Mouse (Mus musculus) testis, postnatal 14 days (tissue): ENCODE data around the gene Slc19a1.

ENCODE experiments used
- DNase-seq: peaks from one replicate; pipeline ENCODE4 v3.0.0; 2021; ENCODE audit warnings: low spot score

Gene Slc19a1

DNA sequence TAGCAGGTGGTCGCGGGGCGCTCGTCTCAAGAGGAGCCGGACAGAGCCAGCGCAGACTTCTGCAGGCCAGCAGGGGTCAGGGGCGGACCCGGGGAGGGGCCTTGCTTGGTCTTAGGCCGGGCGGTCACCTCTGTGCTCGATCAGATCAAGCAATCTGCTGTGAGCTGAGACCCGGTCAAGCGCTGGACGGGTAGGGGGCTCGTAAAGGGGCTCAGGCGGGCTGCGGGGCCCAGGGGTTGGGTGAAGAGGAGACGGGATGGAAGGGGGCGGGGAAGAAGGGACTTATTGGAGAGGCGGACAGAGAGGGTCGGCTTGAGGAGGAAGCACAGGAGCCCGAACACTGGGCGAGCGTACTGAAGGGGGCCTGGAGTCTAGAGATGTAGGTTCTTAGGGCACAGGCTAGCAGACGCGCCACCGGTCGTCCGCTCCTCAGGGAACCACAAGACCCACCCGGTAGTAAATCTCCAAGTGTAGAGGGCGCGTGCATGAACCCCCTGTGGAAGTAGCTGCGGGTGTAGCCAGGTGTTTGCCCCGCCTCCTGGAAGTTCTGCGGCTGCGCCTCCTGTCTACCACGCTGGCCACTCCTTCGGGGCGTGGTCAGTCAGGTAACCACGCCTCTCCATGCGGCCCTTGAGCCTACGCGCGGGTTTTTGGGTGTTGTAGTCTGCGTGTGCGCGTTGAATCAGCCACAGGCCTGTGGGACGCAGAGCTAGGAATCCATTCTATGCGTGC is 716 bp downstream of the Slc19a1 start:
- DNase-seq: peak; percentile 91

DNA sequence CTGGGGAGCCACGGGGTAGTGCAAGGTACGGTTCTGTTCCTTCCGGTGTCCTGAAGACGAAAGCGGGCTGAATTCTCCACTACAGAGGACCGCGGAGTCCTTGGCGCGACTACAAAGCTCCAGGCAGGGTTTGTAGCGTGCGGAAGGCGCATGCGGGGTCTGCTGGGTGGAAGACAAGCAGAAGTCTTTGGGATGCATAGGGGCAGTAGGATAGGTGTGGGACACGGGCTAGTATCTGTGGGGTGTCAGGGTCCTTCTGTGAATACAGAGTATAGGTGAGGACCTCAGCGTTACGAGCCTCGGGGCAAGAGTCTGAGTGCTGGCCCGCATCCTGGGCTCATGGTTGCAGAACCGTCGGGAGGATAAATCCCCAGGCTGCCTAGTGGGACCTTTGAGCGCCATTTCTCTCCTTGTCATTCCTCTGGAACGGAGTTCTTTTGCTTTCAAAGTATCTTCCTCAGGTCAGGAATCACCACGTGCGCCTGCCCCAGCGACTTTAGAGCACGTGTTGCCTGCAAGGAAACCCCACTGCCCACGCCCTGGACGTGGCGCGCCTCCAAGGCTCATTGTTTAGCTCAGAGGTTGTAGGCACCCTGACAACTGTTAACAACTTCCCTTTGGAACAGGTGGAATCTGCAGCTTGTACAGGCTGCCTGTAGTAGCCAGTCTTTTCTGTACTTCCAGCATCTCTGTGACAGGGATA is 1.4 kb downstream of the Slc19a1 start:
- DNase-seq: peak; percentile 55

DNA sequence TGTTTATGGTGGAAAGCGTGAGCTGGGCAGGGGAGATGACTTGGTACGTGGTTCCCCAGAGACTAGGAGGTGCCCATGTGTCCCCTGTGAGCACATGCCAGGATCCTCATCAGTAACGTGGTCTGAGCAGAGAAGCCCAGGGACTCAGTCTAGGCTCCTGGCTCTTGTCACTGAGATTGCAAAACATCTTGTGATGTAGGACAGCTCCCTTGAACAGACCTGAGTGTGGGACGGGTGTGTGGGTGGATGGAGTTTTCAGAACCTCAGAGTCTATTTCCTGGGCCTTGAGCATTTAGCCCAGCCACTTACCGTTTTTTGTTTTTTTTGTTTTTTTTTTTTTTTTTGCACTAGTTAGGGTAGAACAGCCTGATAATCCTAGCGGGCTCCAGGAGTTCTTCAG is 3.4 kb downstream of the Slc19a1 start:
- DNase-seq: no peak

DNA sequence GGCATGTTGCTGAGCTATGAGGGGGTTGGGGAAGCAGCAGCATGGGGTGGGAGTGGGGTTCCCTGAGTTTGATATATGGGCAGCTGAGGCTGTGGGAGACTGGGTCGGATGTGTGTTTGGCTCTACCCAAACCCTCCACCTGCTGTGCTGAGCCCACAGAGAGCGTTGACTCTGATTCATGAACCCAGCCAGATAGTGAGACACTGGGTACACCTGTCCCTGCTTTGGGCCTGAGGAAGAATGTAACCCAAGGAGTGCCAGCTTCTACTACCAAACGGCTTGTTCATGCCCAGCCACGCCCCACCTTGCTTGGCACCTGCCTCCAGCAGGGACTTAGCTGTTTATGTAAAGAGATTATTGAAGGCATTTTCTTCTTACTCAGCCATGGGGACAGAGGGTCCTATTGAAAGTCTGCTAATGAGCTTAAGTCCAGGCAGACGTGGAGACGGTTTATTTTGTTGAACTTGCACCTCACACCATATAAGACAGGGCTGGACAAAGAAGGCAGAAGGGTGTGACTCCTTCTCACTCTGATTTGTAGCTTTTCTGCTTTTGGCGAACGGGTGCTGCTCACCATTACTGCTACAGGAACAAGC is 6.6 kb downstream of the Slc19a1 start:
- DNase-seq: no peak

DNA sequence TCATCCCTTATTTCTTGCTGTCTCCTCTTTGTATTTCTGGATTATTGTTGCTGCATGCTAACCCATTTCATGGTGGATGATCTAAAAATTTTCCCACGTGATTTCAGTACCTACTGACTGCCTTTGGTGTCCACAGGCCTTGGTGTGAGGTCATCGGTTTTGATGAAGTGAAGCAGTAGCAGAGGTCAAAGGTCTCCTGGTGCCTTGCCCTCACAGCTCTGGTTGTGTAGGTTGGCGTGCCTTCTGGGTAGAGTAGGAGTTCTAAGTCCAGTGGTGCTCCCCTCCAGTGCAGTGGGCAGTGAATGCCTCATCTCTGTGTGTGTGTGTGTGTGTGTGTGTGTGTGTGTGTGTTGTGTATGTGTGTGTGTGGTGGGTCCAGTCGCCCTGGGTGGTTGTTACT is 16.2 kb downstream of the Slc19a1 start:
- no peak for DNase-seq

DNA sequence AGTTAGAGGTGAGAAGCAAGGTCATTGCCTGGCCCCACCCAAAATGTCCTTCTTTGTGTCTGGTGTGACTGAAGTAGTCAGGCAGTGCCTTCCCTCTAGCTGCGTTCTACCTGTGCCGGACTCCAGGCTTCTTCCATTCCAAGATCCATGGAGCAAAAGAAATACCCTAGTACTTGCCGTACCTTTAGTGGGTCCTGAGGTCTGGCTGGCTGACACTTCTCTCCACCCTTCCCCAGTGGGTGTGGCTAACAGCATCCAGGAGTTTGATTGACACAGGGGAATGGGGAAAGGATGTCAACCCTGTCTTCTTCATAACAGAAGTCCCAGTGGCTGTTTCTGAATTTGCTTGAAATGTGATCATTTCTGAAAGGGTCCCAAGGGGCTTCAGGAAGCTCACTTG is 16.6 kb downstream of the Slc19a1 start:
- no peak for DNase-seq

DNA sequence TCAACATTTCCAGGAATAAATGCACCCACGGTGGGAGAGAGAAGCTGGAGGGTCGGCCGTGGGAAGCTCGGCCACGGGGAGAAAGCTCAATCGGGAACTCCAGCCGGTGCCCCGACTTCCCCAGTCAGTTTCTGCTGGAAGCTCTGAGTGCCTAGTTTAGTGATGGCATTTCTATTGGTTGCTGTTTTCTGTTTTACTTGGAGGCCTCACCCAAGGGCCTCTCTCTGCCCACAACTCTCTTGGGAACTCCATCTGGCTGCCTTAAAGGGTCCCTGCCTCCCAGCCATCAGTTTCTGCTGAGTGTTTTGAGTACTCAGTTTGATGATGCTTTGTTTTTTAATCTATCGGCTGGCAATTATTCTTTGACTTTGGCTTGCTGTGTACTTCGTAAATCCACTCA is 24.7 kb downstream of the Slc19a1 start:
- no peak for DNase-seq

DNA sequence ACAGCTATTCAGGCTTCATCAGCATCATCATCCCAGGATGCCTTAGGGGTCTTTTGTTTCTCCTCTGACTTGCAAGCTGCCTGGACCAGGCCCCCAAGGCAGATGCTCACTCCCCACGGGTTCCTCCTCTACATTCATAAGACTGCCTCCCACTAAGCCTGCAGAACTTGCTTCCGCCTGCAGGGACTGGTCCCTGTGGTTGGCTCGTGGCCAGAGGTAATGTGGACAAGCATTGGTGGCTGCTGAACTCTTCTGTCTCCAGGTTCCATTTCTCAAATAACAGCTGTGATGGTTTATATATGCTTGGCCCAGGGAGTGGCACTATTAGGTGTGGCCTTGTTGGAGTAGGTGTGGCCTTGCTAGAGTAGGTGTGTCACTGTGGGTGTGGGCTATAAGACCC is 29.4 kb downstream of the Slc19a1 start:
- DNase-seq: no peak

DNA sequence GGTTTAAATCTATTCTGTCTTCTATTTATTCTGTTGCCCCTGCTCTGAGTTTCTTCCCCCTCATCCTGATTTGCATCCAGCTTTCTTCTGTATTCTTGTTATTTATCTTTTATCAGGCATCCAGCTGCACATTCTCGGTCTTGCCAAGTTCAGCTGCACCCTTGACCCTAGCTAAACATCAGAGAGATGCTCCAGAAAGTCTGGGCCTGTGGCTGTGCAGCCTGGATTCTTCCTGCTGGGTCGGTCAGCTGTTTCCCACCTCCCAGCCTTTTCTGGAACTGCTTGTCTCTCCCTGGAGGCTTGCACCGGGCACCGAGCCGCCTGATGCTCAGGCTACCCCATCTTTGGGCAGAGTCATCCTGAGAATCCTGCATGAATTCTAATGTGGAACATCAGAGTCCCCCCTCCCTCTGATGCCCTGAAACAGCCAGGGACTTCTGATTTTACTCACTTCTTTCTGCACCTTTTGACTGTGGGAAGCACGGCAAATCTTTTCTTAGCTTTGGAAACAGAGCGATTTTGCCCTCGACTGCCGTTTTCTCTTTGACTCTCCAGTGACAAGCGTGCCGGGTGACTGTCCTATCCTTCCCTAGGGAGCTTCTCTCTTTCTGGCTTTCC is 30.5 kb downstream of the Slc19a1 start:
- peak; percentile 54 for DNase-seq

DNA sequence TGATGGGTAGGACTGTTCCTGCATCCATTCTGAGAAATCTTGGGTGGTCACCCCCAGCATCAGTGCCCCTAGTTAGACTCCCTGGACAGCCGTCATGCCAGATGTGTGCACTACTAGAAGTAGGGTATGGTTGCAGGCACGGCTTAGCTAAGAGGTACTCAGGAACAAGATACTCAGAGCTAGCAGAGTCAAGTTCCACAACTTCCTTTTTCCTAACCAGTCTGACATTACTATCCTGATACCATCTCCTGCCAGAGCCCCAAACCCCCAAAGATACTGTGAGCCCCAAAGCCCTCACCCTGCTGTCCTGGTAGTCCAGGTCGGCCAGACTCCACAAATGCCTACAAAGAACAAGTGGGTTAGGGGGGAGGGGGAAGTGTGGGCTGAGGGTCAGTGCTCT is 32.2 kb downstream of the Slc19a1 start:
- no peak for DNase-seq

DNA sequence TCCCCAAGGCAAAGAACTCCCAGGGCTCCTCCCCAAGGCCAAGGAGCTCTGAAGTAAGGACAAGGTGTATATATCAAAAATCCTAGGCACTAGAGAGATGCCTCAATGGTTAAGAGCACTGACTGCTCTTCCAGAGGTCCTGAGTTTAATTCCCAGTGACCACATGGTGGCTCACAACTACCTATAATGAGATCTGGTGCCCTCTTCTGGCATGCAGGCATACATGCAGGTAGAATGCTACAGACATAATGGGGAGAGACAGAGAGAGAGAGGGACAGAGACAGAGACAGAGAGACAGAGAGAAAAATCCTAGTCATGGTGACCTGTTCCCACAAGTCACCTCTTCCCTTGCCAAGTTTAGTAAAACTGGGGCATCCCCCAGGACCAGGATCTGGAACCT is 32.6 kb downstream of the Slc19a1 start:
- DNase-seq: no peak

DNA sequence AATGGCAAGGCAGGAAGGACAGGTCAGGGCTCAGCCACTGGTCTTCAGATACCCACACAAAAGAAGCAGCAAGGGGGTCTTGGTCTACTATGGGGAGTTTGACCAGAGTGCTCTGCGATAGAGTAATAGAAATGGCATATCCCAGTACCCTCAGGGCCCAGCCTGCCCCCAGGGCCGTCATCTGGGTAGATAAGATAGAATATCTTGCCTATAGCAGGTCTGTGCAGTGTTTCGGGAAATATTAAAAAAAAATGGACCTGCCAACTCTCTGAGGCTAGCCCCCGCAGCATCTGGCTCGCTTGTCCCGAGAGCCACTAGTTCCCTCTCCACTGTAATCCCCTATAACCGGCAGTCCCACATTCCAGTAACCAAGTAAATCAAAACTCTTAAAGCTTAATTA is 36.4 kb downstream of the Slc19a1 start:
- DNase-seq: no peak

DNA sequence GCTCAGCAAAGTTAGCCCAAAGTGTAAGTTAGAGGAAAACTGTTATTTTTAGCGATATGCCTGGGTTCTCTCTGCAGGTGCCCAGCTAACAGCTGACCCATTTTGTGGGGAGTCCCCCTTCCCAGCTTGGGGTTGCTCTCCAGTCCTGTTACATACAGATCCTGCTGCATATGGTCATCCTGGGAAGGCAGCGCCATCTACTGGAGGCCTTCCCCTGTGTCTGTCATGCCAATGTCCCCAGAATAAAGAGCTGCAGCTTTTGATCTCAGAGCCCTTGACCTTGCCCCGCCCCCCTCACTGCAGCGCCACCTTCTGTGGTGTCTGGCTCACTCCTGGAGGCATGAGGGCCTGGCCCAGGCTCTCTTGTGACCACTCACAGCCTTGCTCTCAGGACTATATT is 38.0 kb downstream of the Slc19a1 start:
- no peak for DNase-seq

DNA sequence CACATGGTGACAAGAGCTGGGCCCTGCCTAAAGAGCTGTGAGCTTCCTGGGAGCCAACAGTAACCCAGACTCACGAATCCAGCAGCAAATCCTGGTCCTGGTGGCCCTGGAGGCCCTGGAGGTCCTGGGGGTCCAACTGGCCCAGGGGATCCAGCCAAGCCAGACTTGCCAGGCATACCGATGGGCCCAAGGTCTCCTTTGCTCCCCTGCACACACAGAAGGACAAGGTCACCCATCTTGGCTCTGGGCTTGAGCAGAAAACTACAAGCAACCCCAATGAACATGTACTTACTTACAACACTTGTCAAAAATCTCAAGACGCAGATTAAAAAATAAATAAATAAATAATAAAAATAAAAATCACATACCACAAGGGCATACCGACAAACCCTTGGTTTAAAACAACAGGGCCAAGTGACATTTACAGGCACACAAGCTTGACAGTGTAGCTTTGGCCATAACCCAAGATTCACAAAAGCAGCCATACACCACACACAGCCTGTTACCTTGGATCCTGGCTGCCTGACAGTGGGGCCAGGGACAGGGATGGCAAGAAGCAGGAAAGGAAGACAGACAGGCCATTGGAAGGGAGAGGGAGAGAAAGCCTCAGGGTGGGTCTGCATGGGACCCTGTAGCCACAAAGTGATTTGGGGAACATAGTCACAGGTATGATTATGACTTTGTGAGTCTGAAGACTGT is 42.4 kb downstream of the Slc19a1 start:
- DNase-seq: no peak

DNA sequence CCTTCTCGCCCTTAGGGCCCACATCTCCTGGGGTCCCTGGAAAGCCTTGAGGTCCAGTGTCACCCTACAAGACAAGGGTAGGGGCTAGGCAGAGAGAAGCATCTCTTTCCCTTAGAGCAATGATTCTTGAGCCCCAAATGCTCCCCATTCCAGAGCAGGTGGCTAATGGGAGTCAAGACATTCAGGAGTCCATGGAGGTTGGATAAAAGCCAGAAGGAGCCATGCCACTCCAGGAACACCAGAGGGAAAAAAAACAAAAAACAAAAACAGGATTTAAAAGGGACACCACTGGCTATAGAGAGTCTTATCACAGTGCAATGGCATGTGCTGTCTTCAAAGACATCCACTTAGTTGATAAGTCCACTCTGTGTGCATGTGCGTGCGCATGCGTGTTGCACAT is 46.4 kb downstream of the Slc19a1 start:
- no peak for DNase-seq

DNA sequence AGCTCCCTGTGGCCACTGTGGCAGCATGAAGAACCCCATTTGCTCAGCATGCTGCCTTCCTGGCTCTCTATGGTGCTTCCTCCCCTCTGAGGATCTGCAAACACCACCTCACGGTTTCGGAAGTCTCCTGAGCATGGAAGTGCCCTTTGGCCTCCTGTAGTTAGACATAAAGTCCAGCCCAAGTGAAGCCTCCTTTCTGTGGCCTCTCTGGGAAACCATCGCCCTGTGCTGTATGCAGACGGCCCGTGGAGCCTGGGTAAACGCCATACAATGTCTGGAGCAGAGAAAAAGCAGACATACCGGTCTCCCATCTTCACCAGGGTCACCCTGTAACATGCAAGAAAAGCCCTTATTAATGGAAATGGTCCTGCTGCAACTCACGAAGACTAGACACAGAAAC is 46.9 kb downstream of the Slc19a1 start:
- no peak for DNase-seq

DNA sequence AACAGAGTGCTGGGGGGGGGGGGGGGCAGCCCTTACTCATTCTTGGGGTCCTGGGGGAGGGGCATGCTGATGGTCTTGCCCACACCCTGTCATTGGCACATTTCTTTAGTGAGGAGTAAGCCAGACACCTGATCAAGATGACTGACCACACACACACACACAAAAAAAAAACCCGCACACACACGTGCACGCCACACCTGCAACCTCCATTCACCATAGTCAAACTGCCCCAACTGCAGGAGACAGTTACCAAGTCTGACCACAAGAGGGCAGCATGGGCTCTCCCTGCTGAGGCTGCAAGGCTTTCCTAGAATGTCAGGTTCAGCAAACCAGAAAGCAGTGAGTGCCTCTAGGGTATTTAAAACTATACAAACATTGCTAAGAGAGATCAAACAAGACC is 50.4 kb downstream of the Slc19a1 start:
- peak; percentile 65 for DNase-seq

DNA sequence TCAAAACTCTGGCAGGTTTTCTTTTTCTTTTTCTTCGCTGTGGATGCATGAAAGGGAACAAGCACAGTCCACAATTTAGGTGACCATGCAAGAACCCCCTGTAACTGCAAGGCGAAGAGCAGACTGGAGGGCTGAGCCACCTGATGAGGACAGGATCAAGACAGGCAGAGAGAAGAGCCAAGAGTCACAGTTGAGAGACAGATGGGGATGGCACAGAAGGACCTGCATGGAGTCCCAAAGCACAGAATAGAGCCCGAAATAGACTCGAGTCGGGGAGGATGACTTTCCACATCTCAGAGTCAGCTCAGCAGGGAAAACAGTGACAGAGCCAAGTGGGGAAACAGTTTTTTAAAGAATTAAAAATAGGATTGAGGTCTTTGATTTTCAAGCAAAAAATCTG is 50.9 kb downstream of the Slc19a1 start:
- no peak for DNase-seq

DNA sequence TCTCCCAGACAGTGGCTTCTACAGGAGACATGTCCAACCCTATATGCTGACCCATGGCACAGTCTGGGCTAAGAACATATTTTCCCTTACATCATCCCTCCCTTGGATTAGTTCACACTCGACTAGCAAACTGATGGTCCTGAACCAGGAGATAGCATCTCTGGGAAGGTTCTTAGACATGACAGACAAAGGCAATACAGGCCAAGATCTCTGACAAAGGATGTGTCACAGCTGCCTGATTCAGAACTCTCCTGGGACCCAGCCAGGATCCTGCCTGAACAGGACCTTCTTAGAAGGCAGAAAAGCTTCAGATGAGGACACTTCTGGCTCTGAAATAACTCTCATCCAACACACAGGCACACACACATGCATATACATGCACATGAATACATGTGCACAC is 52.5 kb downstream of the Slc19a1 start:
- no peak for DNase-seq

DNA sequence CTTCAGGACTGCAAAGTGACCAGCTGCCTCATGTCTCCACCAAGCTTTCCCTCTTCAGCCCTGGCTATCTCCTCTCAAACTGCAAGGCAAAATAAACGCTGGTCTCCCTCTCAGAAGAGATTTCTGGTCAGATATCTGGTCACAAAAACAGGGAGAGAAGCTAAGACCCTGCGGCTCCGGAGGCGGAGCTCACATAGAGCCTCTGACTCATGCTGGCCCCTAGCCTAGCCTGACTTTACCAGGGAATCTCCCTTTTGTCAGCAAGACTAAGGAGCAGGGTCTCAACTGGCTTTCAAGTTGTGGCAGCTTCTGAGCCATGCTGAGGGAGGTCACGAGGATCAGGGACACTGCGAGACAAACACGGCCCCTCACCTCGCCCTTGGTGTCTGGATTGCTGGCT is 57.3 kb downstream of the Slc19a1 start:
- no peak for DNase-seq

DNA sequence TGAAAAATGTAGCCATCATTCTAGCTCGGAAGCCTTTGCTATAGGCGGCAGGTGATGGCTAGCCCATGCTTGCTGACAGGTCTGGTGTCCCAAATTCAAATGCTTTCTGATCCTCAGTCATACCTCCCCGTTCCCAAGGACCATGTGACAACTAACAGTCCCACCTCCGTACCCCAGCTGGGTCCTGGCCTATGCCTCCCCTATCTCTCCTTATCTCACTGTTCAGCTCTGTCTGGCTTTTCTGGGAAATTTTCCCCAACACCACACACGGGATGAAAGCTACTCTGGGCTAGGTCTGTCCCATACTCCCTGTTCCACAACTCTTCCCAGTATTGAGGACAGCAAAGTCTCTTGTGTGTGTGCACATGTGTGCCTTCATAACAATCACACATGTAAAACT is 58.0 kb downstream of the Slc19a1 start:
- DNase-seq: no peak

DNA sequence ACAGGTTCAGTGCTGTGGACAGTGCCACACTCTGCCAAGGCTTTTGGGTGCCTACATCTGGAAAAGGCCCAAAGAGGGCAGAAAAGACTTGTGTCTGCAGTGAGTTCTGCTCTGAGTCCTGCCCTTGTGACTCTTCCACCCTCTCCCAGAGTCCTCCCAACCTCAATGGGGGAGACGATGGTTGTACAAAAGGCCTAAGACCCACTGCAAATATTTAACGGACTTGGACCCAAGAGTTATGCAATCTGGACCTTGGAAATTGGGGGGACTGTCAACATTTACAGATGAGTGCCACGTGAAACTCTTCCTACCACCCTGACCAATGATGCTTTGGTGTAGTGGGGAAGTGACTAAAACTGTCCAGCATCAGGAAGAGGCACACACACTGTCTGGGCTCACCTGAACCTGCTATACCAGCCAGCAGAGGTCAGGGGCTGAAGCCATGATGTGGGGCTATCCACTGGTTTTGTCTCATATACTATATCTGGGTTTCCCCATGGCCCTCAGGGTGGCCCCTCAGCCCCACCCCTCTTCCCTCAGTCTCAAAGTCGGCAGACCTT is 59.6 kb downstream of the Slc19a1 start:
- no peak for DNase-seq
